Mouse (Mus musculus): ENCODE measurements around the gene Cyb561d2. TPM values are rescaled to one million over a fixed set of nuclear protein-coding genes. Genes with fewer than 3 reads are reported as not detected.
"Not testable (repeated sequence)": the region's sequence is repeated elsewhere in the genome, so short reads cannot be mapped to it uniquely, and the experiment has no call there.

The Cyb561d2 gene
- polyA plus RNA-seq, 1 experiment from 2014 or later: 27.6 TPM

- Histone ChIP-seq H3K27me3 (ENCODE audit: control insufficient read depth, insufficient read depth, low read depth, low read length) (no peaks in the 10 kb centered on the region), H3K36me3 (ENCODE audit: control insufficient read depth, insufficient read depth, low read length) (peaks cover 15% of the 10 kb centered on the region), H3K27ac (ENCODE audit: low read length) (peak overlapping the region; percentile 83), H3K9me3 (ENCODE audit: control insufficient read depth, low read length) (no peaks in the 10 kb centered on the region), H3K4me1 (replicated peaks; ENCODE audit: control insufficient read depth, insufficient read depth, low read length) (peaks cover 41% of the 10 kb centered on the region), H3K4me3 (ENCODE audit: low read length) (peak overlapping the region; percentile 23), H3K4me2 (ENCODE audit: low read depth, low read length) (peak overlapping the region; percentile 47), H3K9ac (ENCODE audit: low read length) (peak overlapping the region; percentile 43)
- WGBS: 47% methylated on average over 15 of the region's 15 CpGs
- ATAC-seq (ENCODE audit: low read depth): no peak
Observed at GRCm38 (mm10) chr9:107566041-107566709, 24.2 kb upstream of the Cyb561d2 start.

- H3K4me2 ChIP-seq (ENCODE audit: low read depth, low read length): peak overlapping the region; percentile 43
- H3K4me1 ChIP-seq (replicated peaks; ENCODE audit: control insufficient read depth, insufficient read depth, low read length): peaks cover 34% of the 10 kb centered on the region
Observed at GRCm38 (mm10) chr9:107565556-107565955, 23.6 kb upstream of the Cyb561d2 start.

GRCm38 (mm10) chr9:107563029-107563581, 21.1 kb upstream of the Cyb561d2 start, which contains the start of gene Tusc2:
Gene Tusc2, plus strand, starts transcription at chr9:107563255.
- WGBS: 0% methylated on average over 42 of the region's 46 CpGs

More at GRCm38 (mm10) chr9:107565556-107565955, 23.6 kb upstream of the Cyb561d2 start:
- not testable (repeated sequence) for H3K27me3 ChIP-seq (ENCODE audit: control insufficient read depth, insufficient read depth, low read depth, low read length); H3K9me3 ChIP-seq (ENCODE audit: control insufficient read depth, low read length); ATAC-seq (ENCODE audit: low read depth)
- Histone ChIP-seq H3K36me3 (ENCODE audit: control insufficient read depth, insufficient read depth, low read length) (peaks cover 21% of the 10 kb centered on the region), H3K27ac (ENCODE audit: low read length) (peak overlapping the region; percentile 10; the same call in 1 of the 2 replicates), H3K9ac (ENCODE audit: low read length) (peak overlapping the region; percentile 0), H3K4me3 (ENCODE audit: low read length) (peak overlapping the region; percentile 7)
- WGBS: 53% methylated on average over 5 of the region's 5 CpGs

GRCm38 (mm10) chr9:107556346-107556745, 14.4 kb upstream of the Cyb561d2 start:
- Histone ChIP-seq H3K36me3 (ENCODE audit: control insufficient read depth, insufficient read depth, low read length) (peaks cover 28% of the 10 kb centered on the region), H3K4me3 (ENCODE audit: low read length) (peak overlapping the region; percentile 83), H3K9ac (ENCODE audit: low read length) (peak overlapping the region; percentile 91), H3K4me1 (replicated peaks; ENCODE audit: control insufficient read depth, insufficient read depth, low read length) (peaks cover 38% of the 10 kb centered on the region), H3K9me3 (ENCODE audit: control insufficient read depth, low read length) (no peaks in the 10 kb centered on the region), H3K27ac (ENCODE audit: low read length) (no peak overlapping the region), H3K27me3 (ENCODE audit: control insufficient read depth, insufficient read depth, low read depth, low read length) (no peaks in the 10 kb centered on the region), H3K4me2 (ENCODE audit: low read depth, low read length) (peak overlapping the region; percentile 91)
- ATAC-seq (ENCODE audit: low read depth): no peak
- WGBS: 53% methylated on average over 3 of the region's 3 CpGs

More at GRCm38 (mm10) chr9:107563029-107563581, 21.1 kb upstream of the Cyb561d2 start, which contains the start of gene Tusc2:
- Histone ChIP-seq H3K9me3 (ENCODE audit: control insufficient read depth, low read length) (no peaks in the 10 kb centered on the region), H3K4me1 (replicated peaks; ENCODE audit: control insufficient read depth, insufficient read depth, low read length) (peaks cover 25% of the 10 kb centered on the region), H3K4me2 (ENCODE audit: low read depth, low read length) (peak within 1 kb of the TSS; percentile 72), H3K4me3 (ENCODE audit: low read length) (peak within 1 kb of the TSS; percentile 84), H3K36me3 (ENCODE audit: control insufficient read depth, insufficient read depth, low read length) (peaks cover 34% of the 10 kb centered on the region), H3K27ac (ENCODE audit: low read length) (peak within 1 kb of the TSS; percentile 56; the same call in 1 of the 2 replicates), H3K27me3 (ENCODE audit: control insufficient read depth, insufficient read depth, low read depth, low read length) (no peaks in the 10 kb centered on the region), H3K9ac (ENCODE audit: low read length) (peak within 1 kb of the TSS; percentile 80)
- ATAC-seq (ENCODE audit: low read depth): peak; percentile 93

GRCm38 (mm10) chr9:107555701-107556100, 13.7 kb upstream of the Cyb561d2 start:
- Histone ChIP-seq H3K9ac (ENCODE audit: low read length) (peak overlapping the region; percentile 91), H3K27ac (ENCODE audit: low read length) (peak overlapping the region; percentile 99), H3K4me1 (replicated peaks; ENCODE audit: control insufficient read depth, insufficient read depth, low read length) (peaks cover 43% of the 10 kb centered on the region), H3K4me3 (ENCODE audit: low read length) (peak overlapping the region; percentile 83), H3K4me2 (ENCODE audit: low read depth, low read length) (peak overlapping the region; percentile 91), H3K36me3 (ENCODE audit: control insufficient read depth, insufficient read depth, low read length) (peaks cover 22% of the 10 kb centered on the region), H3K9me3 (ENCODE audit: control insufficient read depth, low read length) (no peaks in the 10 kb centered on the region), H3K27me3 (ENCODE audit: control insufficient read depth, insufficient read depth, low read depth, low read length) (no peaks in the 10 kb centered on the region)
- no peak for ATAC-seq (ENCODE audit: low read depth)
- 30% methylated on average over 2 of the region's 2 CpGs for WGBS

- peak; percentile 15 for ATAC-seq (ENCODE audit: low read depth)
- Histone ChIP-seq H3K4me3 (ENCODE audit: low read length) (peak overlapping the region; percentile 83), H3K4me1 (replicated peaks; ENCODE audit: control insufficient read depth, insufficient read depth, low read length) (peaks cover 46% of the 10 kb centered on the region), H3K4me2 (ENCODE audit: low read depth, low read length) (peak overlapping the region; percentile 91), H3K27ac (ENCODE audit: low read length) (peak overlapping the region; percentile 99), H3K36me3 (ENCODE audit: control insufficient read depth, insufficient read depth, low read length) (peaks cover 20% of the 10 kb centered on the region), H3K9ac (ENCODE audit: low read length) (peak overlapping the region; percentile 91), H3K9me3 (ENCODE audit: control insufficient read depth, low read length) (no peaks in the 10 kb centered on the region), H3K27me3 (ENCODE audit: control insufficient read depth, insufficient read depth, low read depth, low read length) (no peaks in the 10 kb centered on the region)
- WGBS: under 1% methylated on average over 23 of the region's 23 CpGs
Observed at GRCm38 (mm10) chr9:107555031-107555457, 13.1 kb upstream of the Cyb561d2 start.

- Histone ChIP-seq H3K36me3 (ENCODE audit: control insufficient read depth, insufficient read depth, low read length) (peaks cover 19% of the 10 kb centered on the region), H3K4me1 (replicated peaks; ENCODE audit: control insufficient read depth, insufficient read depth, low read length) (peaks cover 46% of the 10 kb centered on the region), H3K9me3 (ENCODE audit: control insufficient read depth, low read length) (no peaks in the 10 kb centered on the region), H3K9ac (ENCODE audit: low read length) (peak overlapping the region; percentile 91), H3K27me3 (ENCODE audit: control insufficient read depth, insufficient read depth, low read depth, low read length) (no peaks in the 10 kb centered on the region), H3K27ac (ENCODE audit: low read length) (peak overlapping the region; percentile 99), H3K4me2 (ENCODE audit: low read depth, low read length) (peak overlapping the region; percentile 91), H3K4me3 (ENCODE audit: low read length) (peak overlapping the region; percentile 83)
- under 1% methylated on average over 53 of the region's 53 CpGs for WGBS
- peak; percentile 90 for ATAC-seq (ENCODE audit: low read depth)
Observed at GRCm38 (mm10) chr9:107554319-107554825, 12.4 kb upstream of the Cyb561d2 start.

- Histone ChIP-seq H3K4me1 (replicated peaks; ENCODE audit: control insufficient read depth, insufficient read depth, low read length) (peaks cover 46% of the 10 kb centered on the region), H3K27me3 (ENCODE audit: control insufficient read depth, insufficient read depth, low read depth, low read length) (no peaks in the 10 kb centered on the region), H3K4me3 (ENCODE audit: low read length) (peak overlapping the region; percentile 83), H3K27ac (ENCODE audit: low read length) (peak overlapping the region; percentile 92), H3K4me2 (ENCODE audit: low read depth, low read length) (peak overlapping the region; percentile 91), H3K36me3 (ENCODE audit: control insufficient read depth, insufficient read depth, low read length) (peaks cover 12% of the 10 kb centered on the region), H3K9me3 (ENCODE audit: control insufficient read depth, low read length) (no peaks in the 10 kb centered on the region), H3K9ac (ENCODE audit: low read length) (peak overlapping the region; percentile 78)
- ATAC-seq (ENCODE audit: low read depth): peak; percentile 32
- 5% methylated on average over 37 of the region's 37 CpGs for WGBS
Observed at GRCm38 (mm10) chr9:107553541-107554318, 11.7 kb upstream of the Cyb561d2 start.
